Mouse (Mus musculus): ENCODE results near the gene H2afy. TPM values are rescaled to one million over a fixed set of nuclear protein-coding genes. Genes with fewer than 3 reads are reported as not detected.

Gene H2afy
- polyA plus RNA-seq, 1 experiment from 2014 or later: 497 TPM

DNA sequence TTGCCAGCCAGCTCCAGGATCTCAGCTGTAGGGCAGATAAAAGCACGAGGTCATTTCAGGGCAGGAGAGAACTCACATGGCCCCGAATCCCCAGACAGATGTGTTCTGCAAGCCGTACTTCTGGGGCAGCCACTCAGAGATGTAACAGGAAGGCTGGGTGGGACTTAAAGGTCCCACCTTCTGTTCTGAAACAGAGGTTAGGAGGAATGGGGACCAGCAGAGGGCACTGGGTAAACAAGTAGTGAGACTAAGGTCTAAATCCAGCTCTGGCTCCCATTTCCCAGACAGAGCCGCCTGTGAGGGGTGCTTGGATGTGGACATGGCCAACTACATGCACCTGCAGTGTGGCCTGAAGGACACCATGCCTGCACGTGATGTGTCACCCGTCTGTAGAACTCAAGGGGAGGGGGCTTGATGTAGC lies 31.2 kb downstream of the H2afy start:
- peaks cover 100% of the 10 kb centered on the region for H3K36me3 ChIP-seq (replicated peaks)
- peaks cover 50% of the 10 kb centered on the region for H3K4me1 ChIP-seq
- WGBS: 87% methylated on average over 6 of the region's 6 CpGs
- no peaks in the 10 kb centered on the region for H3K9me3 ChIP-seq
- no peak overlapping the region for H3K27ac ChIP-seq (replicated peaks)
- no peak overlapping the region for H3K4me3 ChIP-seq
- no peaks in the 10 kb centered on the region for H3K27me3 ChIP-seq (replicated peaks; ENCODE audit: low read depth, poor library complexity, severe bottlenecking)
- DNase-seq (ENCODE audit: low spot score): no peak

- Histone ChIP-seq H3K9me3 (no peaks in the 10 kb centered on the region), H3K36me3 (replicated peaks) (peaks cover 99% of the 10 kb centered on the region), H3K27ac (replicated peaks) (no peak overlapping the region), H3K27me3 (replicated peaks; ENCODE audit: low read depth, poor library complexity, severe bottlenecking) (no peaks in the 10 kb centered on the region), H3K4me3 (no peak overlapping the region), H3K4me1 (peaks cover 41% of the 10 kb centered on the region)
- no peak for DNase-seq (ENCODE audit: low spot score)
- 94% methylated on average over 26 of the region's 26 CpGs for WGBS
Observed at GRCm38 (mm10) chr13:56103796-56104746, 32.1 kb downstream of the H2afy start.

DNA sequence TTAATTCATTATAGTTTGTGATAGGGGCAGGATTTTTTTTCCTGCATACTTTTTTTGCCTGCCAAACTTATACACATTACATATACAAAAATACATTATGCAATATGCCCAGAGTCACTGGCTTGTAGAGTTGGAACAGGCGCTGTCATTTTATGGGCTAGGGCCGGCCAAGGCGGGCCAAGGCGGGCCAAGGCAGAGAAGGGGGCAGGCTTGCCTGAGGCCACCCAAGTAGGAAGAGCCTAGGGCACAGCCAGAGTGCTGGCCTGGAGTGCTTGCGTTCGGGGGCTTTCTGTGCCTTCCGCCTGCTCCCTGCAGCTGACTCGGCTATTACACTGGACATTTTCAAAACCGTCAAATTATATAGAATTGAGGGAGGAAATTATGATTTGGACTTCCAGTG lies 34.0 kb downstream of the H2afy start:
- no peak for DNase-seq (ENCODE audit: low spot score)
- Histone ChIP-seq H3K9me3 (no peaks in the 10 kb centered on the region), H3K27me3 (replicated peaks; ENCODE audit: low read depth, poor library complexity, severe bottlenecking) (no peaks in the 10 kb centered on the region), H3K36me3 (replicated peaks) (peaks cover 90% of the 10 kb centered on the region), H3K27ac (replicated peaks) (no peak overlapping the region), H3K4me3 (no peak overlapping the region), H3K4me1 (peaks cover 30% of the 10 kb centered on the region)
- WGBS: 83% methylated on average over 9 of the region's 9 CpGs

DNA sequence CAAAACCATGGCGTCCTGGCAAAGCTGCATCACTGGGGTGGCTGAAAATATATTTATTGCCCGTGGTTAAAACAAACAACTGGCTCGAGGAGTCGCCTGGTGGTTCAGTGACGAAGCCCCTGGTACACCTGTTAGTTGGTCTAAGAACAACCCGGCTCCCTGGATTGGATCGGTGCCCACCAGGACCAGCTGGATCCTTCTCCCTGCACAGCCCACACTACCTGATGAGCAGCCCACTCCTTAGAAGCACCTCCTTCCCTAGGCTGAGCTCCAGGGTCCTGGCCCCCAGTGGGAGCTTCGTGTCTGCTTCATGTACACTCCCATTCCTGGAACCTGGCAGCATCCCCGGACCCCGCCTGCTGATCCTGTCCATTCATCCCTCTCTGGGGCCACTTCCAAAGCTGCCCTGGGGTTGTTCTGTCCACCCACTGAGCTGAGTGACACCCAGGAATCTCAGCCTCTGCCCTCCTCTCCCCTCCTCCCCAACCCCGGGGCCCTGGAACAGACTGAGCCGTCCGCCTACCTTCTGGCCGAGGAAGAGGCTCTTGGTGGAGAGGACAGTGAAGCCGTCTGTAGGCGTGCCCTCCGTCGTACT lies 40.5 kb downstream of the H2afy start:
- Histone ChIP-seq H3K27me3 (replicated peaks; ENCODE audit: low read depth, poor library complexity, severe bottlenecking) (no peaks in the 10 kb centered on the region), H3K9me3 (no peaks in the 10 kb centered on the region), H3K27ac (replicated peaks) (no peak overlapping the region), H3K36me3 (replicated peaks) (peaks cover 89% of the 10 kb centered on the region), H3K4me1 (peaks cover 6% of the 10 kb centered on the region; the same call in 1 of the 2 replicates), H3K4me3 (no peak overlapping the region)
- WGBS: 89% methylated on average over 18 of the region's 18 CpGs
- DNase-seq (ENCODE audit: low spot score): no peak

DNA sequence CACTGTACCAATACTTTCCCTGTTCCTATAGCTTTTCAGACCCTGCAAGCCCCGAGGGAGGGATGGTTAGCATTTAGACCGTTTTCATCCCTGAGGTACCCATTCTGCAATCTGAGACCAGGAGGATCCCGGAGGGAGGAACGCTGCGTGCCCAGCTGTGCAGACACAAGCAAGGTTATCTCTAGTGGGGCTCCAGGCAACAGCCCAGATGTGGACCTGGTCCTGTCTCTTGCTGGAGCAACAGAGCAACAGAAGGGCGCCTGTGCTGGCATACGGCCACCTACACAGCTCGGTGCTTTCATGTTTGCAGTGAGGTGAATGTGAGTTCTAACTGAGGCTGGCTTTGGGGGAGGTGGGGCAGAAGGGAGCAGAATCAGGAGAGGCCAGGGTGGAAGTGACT lies 41.6 kb downstream of the H2afy start:
- Histone ChIP-seq H3K9me3 (no peaks in the 10 kb centered on the region), H3K27ac (replicated peaks) (no peak overlapping the region), H3K4me1 (peaks cover 6% of the 10 kb centered on the region; the same call in 1 of the 2 replicates), H3K27me3 (replicated peaks; ENCODE audit: low read depth, poor library complexity, severe bottlenecking) (no peaks in the 10 kb centered on the region), H3K4me3 (no peak overlapping the region), H3K36me3 (replicated peaks) (peaks cover 89% of the 10 kb centered on the region)
- 87% methylated on average over 8 of the region's 8 CpGs for WGBS
- DNase-seq (ENCODE audit: low spot score): no peak

DNA sequence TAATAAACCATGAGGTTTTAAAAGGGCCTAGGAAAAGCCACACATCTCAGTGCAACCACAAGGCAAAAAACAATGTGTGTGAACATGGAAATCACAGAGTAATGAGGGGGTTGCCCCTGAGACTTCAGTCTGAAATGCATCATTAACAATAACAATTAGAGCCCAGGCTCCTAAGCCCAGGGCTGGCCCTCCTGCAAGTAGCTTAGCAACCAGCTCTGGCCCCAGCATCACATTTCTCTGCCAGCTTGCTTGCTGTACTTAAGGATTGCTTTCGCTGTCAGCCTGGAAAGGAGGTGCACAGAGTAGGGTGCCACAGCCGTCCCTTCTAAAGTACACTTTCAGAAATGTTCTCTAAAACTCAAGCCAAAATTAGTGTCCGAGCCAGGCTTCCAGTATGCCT lies 42.5 kb downstream of the H2afy start:
- Histone ChIP-seq H3K4me3 (no peak overlapping the region), H3K36me3 (replicated peaks) (peaks cover 94% of the 10 kb centered on the region), H3K4me1 (peaks cover 8% of the 10 kb centered on the region; the same call in 1 of the 2 replicates), H3K27ac (replicated peaks) (no peak overlapping the region), H3K9me3 (no peaks in the 10 kb centered on the region), H3K27me3 (replicated peaks; ENCODE audit: low read depth, poor library complexity, severe bottlenecking) (no peaks in the 10 kb centered on the region)
- DNase-seq (ENCODE audit: low spot score): no peak
- 93% methylated on average over 3 of the region's 3 CpGs for WGBS

GRCm38 (mm10) chr13:56092606-56093005 lies 43.6 kb downstream of the H2afy start:
- no peak overlapping the region for H3K27ac ChIP-seq (replicated peaks)
- peaks cover 15% of the 10 kb centered on the region for H3K4me1 ChIP-seq
- H3K9me3 ChIP-seq: no peaks in the 10 kb centered on the region
- H3K27me3 ChIP-seq (replicated peaks; ENCODE audit: low read depth, poor library complexity, severe bottlenecking): no peaks in the 10 kb centered on the region
- peaks cover 99% of the 10 kb centered on the region for H3K36me3 ChIP-seq (replicated peaks)
- 89% methylated on average over 5 of the region's 5 CpGs for WGBS
- no peak for DNase-seq (ENCODE audit: low spot score)
- H3K4me3 ChIP-seq: no peak overlapping the region

- Histone ChIP-seq H3K36me3 (replicated peaks) (peaks cover 100% of the 10 kb centered on the region), H3K4me3 (no peak overlapping the region), H3K9me3 (no peaks in the 10 kb centered on the region), H3K27ac (replicated peaks) (no peak overlapping the region), H3K4me1 (peaks cover 15% of the 10 kb centered on the region), H3K27me3 (replicated peaks; ENCODE audit: low read depth, poor library complexity, severe bottlenecking) (no peaks in the 10 kb centered on the region)
- 88% methylated on average over 2 of the region's 2 CpGs for WGBS
- DNase-seq (ENCODE audit: low spot score): no peak
Observed at GRCm38 (mm10) chr13:56090597-56090996, 45.6 kb downstream of the H2afy start.

- Histone ChIP-seq H3K27me3 (replicated peaks; ENCODE audit: low read depth, poor library complexity, severe bottlenecking) (no peaks in the 10 kb centered on the region), H3K9me3 (no peaks in the 10 kb centered on the region), H3K4me1 (peaks cover 9% of the 10 kb centered on the region; the same call in 1 of the 2 replicates), H3K4me3 (no peak overlapping the region), H3K36me3 (replicated peaks) (peaks cover 100% of the 10 kb centered on the region), H3K27ac (replicated peaks) (no peak overlapping the region; the same call in 1 of the 2 replicates)
- DNase-seq (ENCODE audit: low spot score): no peak
- WGBS: 91% methylated on average over 13 of the region's 13 CpGs
Observed at GRCm38 (mm10) chr13:56088602-56089001, 47.6 kb downstream of the H2afy start.

DNA sequence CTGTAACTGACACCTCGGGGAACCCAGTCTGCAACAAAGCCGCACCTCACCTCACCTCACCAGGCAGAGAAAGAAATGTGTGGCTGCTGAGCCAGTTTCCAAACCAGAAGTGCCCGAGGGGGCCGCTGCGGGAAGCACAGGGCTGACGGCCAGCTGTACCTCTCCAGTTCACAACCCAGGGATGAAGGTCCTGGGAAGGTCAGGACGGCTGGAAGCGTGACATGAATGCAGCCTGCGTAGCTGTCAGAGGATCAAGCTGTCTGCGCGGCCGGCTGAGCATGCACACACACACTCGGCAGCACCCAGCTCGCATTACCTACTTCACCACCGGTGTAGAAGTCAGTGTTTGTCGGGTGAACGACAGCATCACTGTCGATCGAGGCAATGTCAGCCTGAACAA lies 48.2 kb downstream of the H2afy start:
- DNase-seq (ENCODE audit: low spot score): no peak
- peaks cover 100% of the 10 kb centered on the region for H3K36me3 ChIP-seq (replicated peaks)
- H3K4me1 ChIP-seq: peaks cover 9% of the 10 kb centered on the region; the same call in 1 of the 2 replicates
- H3K27ac ChIP-seq (replicated peaks): no peak overlapping the region
- H3K27me3 ChIP-seq (replicated peaks; ENCODE audit: low read depth, poor library complexity, severe bottlenecking): no peaks in the 10 kb centered on the region
- H3K4me3 ChIP-seq: no peak overlapping the region
- no peaks in the 10 kb centered on the region for H3K9me3 ChIP-seq
- WGBS: 80% methylated on average over 19 of the region's 19 CpGs

- Histone ChIP-seq H3K36me3 (replicated peaks) (peaks cover 100% of the 10 kb centered on the region), H3K27ac (replicated peaks) (no peak overlapping the region), H3K4me3 (no peak overlapping the region), H3K9me3 (no peaks in the 10 kb centered on the region), H3K4me1 (peaks cover 9% of the 10 kb centered on the region; the same call in 1 of the 2 replicates), H3K27me3 (replicated peaks; ENCODE audit: low read depth, poor library complexity, severe bottlenecking) (no peaks in the 10 kb centered on the region)
- DNase-seq (ENCODE audit: low spot score): no peak
- WGBS: 91% methylated on average over 20 of the region's 20 CpGs
Observed at GRCm38 (mm10) chr13:56084146-56084905, 51.8 kb downstream of the H2afy start.

- no peak for DNase-seq (ENCODE audit: low spot score)
- H3K9me3 ChIP-seq: no peaks in the 10 kb centered on the region
- no peak overlapping the region for H3K4me3 ChIP-seq
- H3K36me3 ChIP-seq (replicated peaks): peaks cover 100% of the 10 kb centered on the region
- WGBS: 90% methylated on average over 5 of the region's 5 CpGs
- H3K4me1 ChIP-seq: no peaks in the 10 kb centered on the region
- no peak overlapping the region for H3K27ac ChIP-seq (replicated peaks)
- no peaks in the 10 kb centered on the region for H3K27me3 ChIP-seq (replicated peaks; ENCODE audit: low read depth, poor library complexity, severe bottlenecking)
Observed at GRCm38 (mm10) chr13:56081656-56082055, 54.5 kb downstream of the H2afy start.

All from embryonic facial prominence, embryonic 10.5 days (tissue).